Mouse (Mus musculus): ENCODE measurements around the gene Cldn2. TPM values are rescaled to one million over a fixed set of nuclear protein-coding genes. Genes with fewer than 3 reads are reported as not detected.

The Cldn2 gene
- polyA plus RNA-seq, 1 experiment from 2014 or later: not detected

DNA sequence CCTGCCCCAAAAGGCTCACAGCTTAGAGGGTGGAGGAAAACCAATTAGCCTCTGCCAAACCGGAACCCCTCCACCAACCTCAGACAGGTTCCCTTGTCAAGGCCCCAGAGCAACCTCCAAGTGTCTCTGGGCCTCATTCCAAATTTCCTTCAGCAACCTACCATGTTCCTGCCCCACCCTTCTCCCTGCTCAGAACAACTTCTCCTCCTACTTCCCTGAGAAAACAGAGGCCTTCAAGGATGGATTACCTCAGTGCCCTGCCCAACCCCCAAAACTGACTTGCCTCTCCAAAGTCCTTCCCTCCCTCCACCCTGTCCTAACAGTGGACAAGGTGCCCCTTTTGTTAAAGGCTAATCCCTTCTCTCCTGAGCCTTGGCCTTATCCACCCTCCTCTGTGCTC lies 14.9 kb upstream of the Cldn2 start:
- no peak for TF ChIP-seq CTCF (IDR thresholded peaks at IDR 0.05; ENCODE audit: low read depth)
- peak; percentile 27 for DNase-seq
- H3K4me1 ChIP-seq (ENCODE audit: insufficient read depth): no peaks in the 10 kb centered on the region
- no peaks in the 10 kb centered on the region for H3K27me3 ChIP-seq (ENCODE audit: insufficient read depth, low read length)
- H3K9ac ChIP-seq: no peak overlapping the region
- H3K27ac ChIP-seq (ENCODE audit: low read depth): no peak overlapping the region
- no peak overlapping the region for H3K4me2 ChIP-seq
- H3K4me3 ChIP-seq (ENCODE audit: low read depth, low read length): no peak overlapping the region
- WGBS: 47% methylated on average over 1 of the region's 1 CpGs
- no peak for ATAC-seq (ENCODE audit: insufficient read depth)
- H3K36me3 ChIP-seq (ENCODE audit: insufficient read depth): no peaks in the 10 kb centered on the region
- H3K9me3 ChIP-seq (ENCODE audit: low read depth, low read length): no peaks in the 10 kb centered on the region

DNA sequence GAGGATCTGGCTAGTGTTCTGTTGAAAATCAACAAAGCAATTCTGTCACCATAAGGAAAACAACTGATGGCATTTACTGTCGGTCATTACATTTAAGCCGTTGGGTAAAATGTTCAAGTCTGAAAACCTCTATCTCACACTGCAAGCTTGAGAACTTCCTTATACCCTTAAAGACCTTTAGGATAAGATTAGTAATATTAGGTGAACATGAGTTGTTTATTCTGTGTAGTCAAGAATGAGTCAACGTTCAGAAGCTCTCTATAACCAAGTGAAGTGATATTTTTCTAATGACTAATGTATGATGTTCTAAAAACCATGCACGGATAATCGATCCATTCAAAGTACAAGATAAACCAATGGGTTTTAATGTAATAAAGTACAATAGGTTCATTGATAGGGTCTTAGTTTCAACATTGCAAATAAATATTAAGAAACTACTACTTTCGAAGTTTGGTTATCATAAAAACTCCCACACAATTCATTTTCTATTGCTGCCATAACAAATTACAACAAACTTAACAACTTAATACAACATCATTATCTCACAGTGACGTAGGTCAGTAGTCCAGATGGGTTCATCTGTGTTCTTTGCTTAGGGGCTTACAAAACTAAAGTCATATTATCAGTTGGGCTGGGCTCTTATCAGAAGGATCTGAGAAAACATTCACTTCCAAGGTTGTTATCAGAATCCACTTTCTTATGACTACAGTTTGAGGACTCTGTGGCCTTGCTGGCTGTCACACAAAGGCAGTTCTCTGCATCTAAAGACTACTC lies 6.4 kb upstream of the Cldn2 start:
- no peak for TF ChIP-seq CTCF (IDR thresholded peaks at IDR 0.05; ENCODE audit: low read depth)
- no peak overlapping the region for H3K27ac ChIP-seq (ENCODE audit: low read depth)
- H3K27me3 ChIP-seq (ENCODE audit: insufficient read depth, low read length): no peaks in the 10 kb centered on the region
- H3K4me3 ChIP-seq (ENCODE audit: low read depth, low read length): no peak overlapping the region
- H3K36me3 ChIP-seq (ENCODE audit: insufficient read depth): no peaks in the 10 kb centered on the region
- no peaks in the 10 kb centered on the region for H3K4me1 ChIP-seq (ENCODE audit: insufficient read depth)
- ATAC-seq (ENCODE audit: insufficient read depth): no peak
- no peaks in the 10 kb centered on the region for H3K9me3 ChIP-seq (ENCODE audit: low read depth, low read length)
- no peak overlapping the region for H3K9ac ChIP-seq
- H3K4me2 ChIP-seq: no peak overlapping the region
- WGBS: 62% methylated on average over 7 of the region's 7 CpGs
- no peak for DNase-seq

DNA sequence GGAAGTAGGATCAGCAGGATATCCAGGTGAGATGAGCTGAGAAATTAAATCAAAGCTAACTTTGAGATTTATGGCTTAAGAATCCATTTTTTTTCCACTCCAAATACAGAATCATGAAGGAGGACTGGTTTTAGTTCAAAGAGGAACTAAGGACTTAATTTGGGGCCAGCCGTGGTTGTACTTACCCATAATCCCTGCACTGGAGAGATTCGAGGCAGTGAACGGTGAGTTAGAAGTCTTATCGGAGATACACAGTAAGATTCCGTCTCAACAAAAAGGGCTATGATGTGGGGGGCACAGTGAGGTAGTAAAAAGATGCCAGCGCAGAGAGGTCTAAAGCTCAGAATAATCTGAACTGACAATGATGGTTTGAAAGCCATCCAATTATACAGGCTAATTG lies 4.6 kb upstream of the Cldn2 start:
- Histone ChIP-seq H3K4me1 (ENCODE audit: insufficient read depth) (no peaks in the 10 kb centered on the region), H3K4me2 (no peak overlapping the region), H3K9ac (no peak overlapping the region), H3K9me3 (ENCODE audit: low read depth, low read length) (no peaks in the 10 kb centered on the region), H3K27me3 (ENCODE audit: insufficient read depth, low read length) (no peaks in the 10 kb centered on the region), H3K36me3 (ENCODE audit: insufficient read depth) (no peaks in the 10 kb centered on the region), H3K4me3 (ENCODE audit: low read depth, low read length) (no peak overlapping the region), H3K27ac (ENCODE audit: low read depth) (no peak overlapping the region)
- no peak for DNase-seq
- 94% methylated on average over 6 of the region's 6 CpGs for WGBS
- TF ChIP-seq CTCF (IDR thresholded peaks at IDR 0.05; ENCODE audit: low read depth): no peak
- ATAC-seq (ENCODE audit: insufficient read depth): no peak

DNA sequence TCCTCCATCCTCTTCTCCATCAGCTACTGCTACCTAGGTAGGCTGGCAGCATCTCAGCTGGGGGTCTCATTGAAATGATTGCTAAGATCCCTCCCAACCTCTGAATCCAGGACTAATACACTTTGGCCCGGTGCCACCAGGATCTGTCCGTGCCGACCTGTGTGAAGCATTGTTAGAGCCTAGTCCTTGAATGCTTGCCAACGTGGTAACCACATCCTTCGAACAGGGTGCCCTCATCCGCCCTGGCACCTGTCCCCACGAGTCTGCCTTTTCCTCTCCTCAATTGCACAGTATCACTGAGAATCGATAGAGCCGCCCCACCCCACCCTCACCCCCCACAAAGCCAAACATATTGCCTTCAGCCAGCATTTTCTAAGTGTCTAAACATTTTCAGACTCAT lies 2.8 kb upstream of the Cldn2 start:
- Histone ChIP-seq H3K36me3 (ENCODE audit: insufficient read depth) (no peaks in the 10 kb centered on the region), H3K27ac (ENCODE audit: low read depth) (no peak overlapping the region), H3K4me2 (no peak overlapping the region), H3K9ac (no peak overlapping the region), H3K4me3 (ENCODE audit: low read depth, low read length) (no peak overlapping the region), H3K4me1 (ENCODE audit: insufficient read depth) (no peaks in the 10 kb centered on the region), H3K27me3 (ENCODE audit: insufficient read depth, low read length) (no peaks in the 10 kb centered on the region), H3K9me3 (ENCODE audit: low read depth, low read length) (no peaks in the 10 kb centered on the region)
- TF ChIP-seq CTCF (IDR thresholded peaks at IDR 0.05; ENCODE audit: low read depth): no peak
- DNase-seq (peak; percentile 7), ATAC-seq (ENCODE audit: insufficient read depth) (no peak)
- 68% methylated on average over 9 of the region's 9 CpGs for WGBS

DNA sequence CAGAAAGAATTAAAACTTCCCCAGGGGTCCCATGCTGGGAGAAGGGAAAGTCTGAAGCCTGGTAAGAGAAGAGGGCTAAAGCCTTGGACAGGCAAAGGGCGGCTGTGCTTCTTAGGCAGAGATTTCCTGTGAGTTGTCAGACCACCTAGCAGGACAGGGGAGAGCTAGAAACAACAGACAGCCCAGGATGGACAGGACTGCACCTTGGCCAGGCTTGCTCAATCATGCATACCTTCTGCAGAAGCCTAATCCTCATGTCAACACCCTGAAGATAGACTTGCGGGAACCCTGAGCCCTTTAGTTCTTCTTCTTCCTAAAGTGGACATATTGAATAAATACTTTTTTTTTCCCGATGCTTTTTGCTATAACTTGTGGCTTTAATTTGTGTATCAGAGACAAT lies 675 bp upstream of the Cldn2 start:
- H3K9ac ChIP-seq: no peak overlapping the region
- H3K9me3 ChIP-seq (ENCODE audit: low read depth, low read length): no peaks in the 10 kb centered on the region
- DNase-seq (no peak), ATAC-seq (ENCODE audit: insufficient read depth) (no peak)
- 75% methylated on average over 3 of the region's 3 CpGs for WGBS
- no peak overlapping the region for H3K4me2 ChIP-seq
- no peak overlapping the region for H3K27ac ChIP-seq (ENCODE audit: low read depth)
- H3K36me3 ChIP-seq (ENCODE audit: insufficient read depth): no peaks in the 10 kb centered on the region
- no peak for TF ChIP-seq CTCF (IDR thresholded peaks at IDR 0.05; ENCODE audit: low read depth)
- no peaks in the 10 kb centered on the region for H3K4me1 ChIP-seq (ENCODE audit: insufficient read depth)
- H3K4me3 ChIP-seq (ENCODE audit: low read depth, low read length): no peak overlapping the region
- H3K27me3 ChIP-seq (ENCODE audit: insufficient read depth, low read length): no peaks in the 10 kb centered on the region

DNA sequence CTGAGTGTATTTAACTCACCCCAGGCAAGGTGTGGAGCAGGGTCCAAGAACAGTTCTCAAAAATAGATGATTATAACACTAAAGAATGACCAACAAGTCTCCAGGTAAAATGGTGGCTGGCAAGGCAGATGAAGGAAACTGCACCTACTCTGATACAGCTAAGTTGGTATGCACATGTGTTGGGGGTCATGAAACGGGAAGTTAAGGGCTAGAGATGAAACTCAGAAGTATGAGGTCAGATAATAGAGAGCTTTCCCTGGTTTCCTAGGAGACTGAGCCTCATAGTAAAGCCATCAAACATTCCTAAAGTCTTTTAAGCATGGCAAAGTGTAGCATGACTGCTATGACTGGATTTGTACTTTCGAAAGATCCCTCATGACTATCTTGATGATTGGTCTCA lies 2.4 kb downstream of the Cldn2 start:
- H3K9ac ChIP-seq: no peak overlapping the region
- TF ChIP-seq CTCF (IDR thresholded peaks at IDR 0.05; ENCODE audit: low read depth): no peak
- 64% methylated on average over 2 of the region's 2 CpGs for WGBS
- DNase-seq (no peak), ATAC-seq (ENCODE audit: insufficient read depth) (no peak)
- no peak overlapping the region for H3K4me2 ChIP-seq
- H3K4me1 ChIP-seq (ENCODE audit: insufficient read depth): no peaks in the 10 kb centered on the region
- H3K4me3 ChIP-seq (ENCODE audit: low read depth, low read length): no peak overlapping the region
- no peaks in the 10 kb centered on the region for H3K36me3 ChIP-seq (ENCODE audit: insufficient read depth)
- H3K27ac ChIP-seq (ENCODE audit: low read depth): no peak overlapping the region
- H3K27me3 ChIP-seq (ENCODE audit: insufficient read depth, low read length): no peaks in the 10 kb centered on the region
- H3K9me3 ChIP-seq (ENCODE audit: low read depth, low read length): no peaks in the 10 kb centered on the region

DNA sequence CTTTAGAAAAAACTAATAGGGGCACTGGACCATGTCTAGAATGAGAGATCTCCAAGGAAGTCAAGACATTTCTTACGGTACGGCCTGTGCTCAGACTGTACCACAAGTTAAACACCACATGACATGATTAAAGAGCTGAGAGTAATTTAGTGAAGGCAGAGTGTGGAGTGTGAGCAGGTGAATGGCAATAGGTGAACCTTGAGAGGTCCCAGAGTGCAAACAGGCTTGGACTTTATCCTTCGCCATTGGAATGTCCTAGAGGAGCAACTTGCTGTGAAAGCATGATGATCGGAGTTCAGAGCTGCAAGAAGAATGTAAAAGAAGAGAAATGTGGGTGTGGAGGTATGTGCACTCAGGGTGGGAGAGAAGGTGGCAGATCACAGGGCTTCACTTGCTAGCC lies 5.3 kb downstream of the Cldn2 start:
- H3K9me3 ChIP-seq (ENCODE audit: low read depth, low read length): no peaks in the 10 kb centered on the region
- H3K9ac ChIP-seq: no peak overlapping the region
- 71% methylated on average over 4 of the region's 4 CpGs for WGBS
- ATAC-seq (ENCODE audit: insufficient read depth) (no peak), DNase-seq (no peak)
- no peaks in the 10 kb centered on the region for H3K36me3 ChIP-seq (ENCODE audit: insufficient read depth)
- TF ChIP-seq CTCF (IDR thresholded peaks at IDR 0.05; ENCODE audit: low read depth): no peak
- no peak overlapping the region for H3K4me2 ChIP-seq
- H3K27me3 ChIP-seq (ENCODE audit: insufficient read depth, low read length): no peaks in the 10 kb centered on the region
- H3K27ac ChIP-seq (ENCODE audit: low read depth): no peak overlapping the region
- H3K4me3 ChIP-seq (ENCODE audit: low read depth, low read length): no peak overlapping the region
- no peaks in the 10 kb centered on the region for H3K4me1 ChIP-seq (ENCODE audit: insufficient read depth)

All from lung, embryonic 14.5 days (tissue).